Mouse (Mus musculus) intestine, postnatal 0 days (tissue): ENCODE data around the gene Atxn7l3. TPM values are rescaled to one million over a fixed set of nuclear protein-coding genes. Genes with fewer than 3 reads are reported as not detected.

ENCODE experiments used
- ATAC-seq: fragments of 200-750 bp; cut with Nextera tagmentation; 2 replicates; pipeline ENCODE4 v1.8.0; 2017; ENCODE audit warnings: mild to moderate bottlenecking, moderate TSS enrichment, moderate library complexity
- H3K27ac ChIP-seq: fragments of 300-500 bp; sonication (generic); 2 replicates; pipeline ENCODE4 v1.5.1; 2014; ENCODE audit warnings: mild to moderate bottlenecking, low read depth, low read length, moderate library complexity
- H3K27me3 ChIP-seq: fragments of 300-500 bp; sonication (generic); replicated peaks from 2 replicates; pipeline ENCODE4 v1.6.1; 2014; ENCODE audit warnings: low read length, mixed read lengths; ENCODE audit not compliant: control insufficient read depth, insufficient read depth
- H3K36me3 ChIP-seq: fragments of 300-500 bp; sonication (generic); 2 replicates; pipeline ENCODE4 v1.6.1; 2014; ENCODE audit warnings: mild to moderate bottlenecking, moderate library complexity; ENCODE audit not compliant: control insufficient read depth, insufficient read depth
- H3K4me1 ChIP-seq: fragments of 300-500 bp; sonication (generic); replicated peaks from 2 replicates; pipeline ENCODE4 v1.6.1; 2014; ENCODE audit warnings: antibody characterized with exemption, low read length, mixed read lengths; ENCODE audit not compliant: control insufficient read depth, insufficient read depth
- H3K4me2 ChIP-seq: fragments of 300-500 bp; sonication (generic); replicated peaks from 2 replicates; pipeline ENCODE4 v1.6.1; 2014; ENCODE audit warnings: low read depth, mild to moderate bottlenecking, moderate library complexity
- H3K4me3 ChIP-seq: fragments of 300-500 bp; sonication (generic); 2 replicates; pipeline ENCODE4 v1.5.1; 2014; ENCODE audit warnings: low read depth, low read length
- H3K9ac ChIP-seq: fragments of 300-500 bp; sonication (generic); 2 replicates; pipeline ENCODE4 v1.6.1; 2014; ENCODE audit warnings: mild to moderate bottlenecking, low read depth, low read length
- H3K9me3 ChIP-seq: fragments of 300-500 bp; sonication (generic); 2 replicates; pipeline ENCODE4 v1.6.1; 2016; ENCODE audit warnings: mixed run types; ENCODE audit not compliant: control insufficient read depth
- CTCF ChIP-seq: sonication (generic); IDR thresholded peaks from 2 replicates; pipeline ENCODE4 v1.5.1; 2016; ENCODE audit warnings: low read depth, mild to moderate bottlenecking, control low read depth, antibody characterized with exemption, moderate library complexity
- WGBS: fragments of 180-500 bp; shearing (Covaris S2); extraction: QIAGEN DNeasy Blood & Tissue Kit; methylation state at CpG from one replicate; pipeline ENCODE4 v1.1.7; 2014; 5-methylcytosine and 5-hydroxymethylcytosine counted together
- polyA plus RNA-seq: library from polyadenylated mRNA; unstranded; fragments of >200 nt; fragmentation: Nextera tagmentation; extraction: Ambion mirVana; gene quantifications from 2 replicates; pipeline ENCODE4 v1.2.1, GENCODE M21; 2015

Gene Atxn7l3
- polyA plus RNA-seq, 1 experiment from 2014 or later, result 8.6 TPM

GRCm38 (mm10) chr11:102293971-102294370, 2.5 kb downstream of the Atxn7l3 start:
- Histone ChIP-seq H3K27ac (no peak overlapping the region), H3K9ac (no peak overlapping the region), H3K4me1 (no peaks in the 10 kb centered on the region), H3K9me3 (no peaks in the 10 kb centered on the region), H3K27me3 (no peaks in the 10 kb centered on the region), H3K36me3 (peaks cover 48% of the 10 kb centered on the region), H3K4me2 (no peak overlapping the region), H3K4me3 (no peak overlapping the region)
- no peak for ATAC-seq
- TF ChIP-seq CTCF, result no peak
- WGBS, result 94% methylated on average over 13 of the region's 13 CpGs

- Histone ChIP-seq H3K4me3 (no peak overlapping the region), H3K36me3 (peaks cover 62% of the 10 kb centered on the region), H3K9me3 (no peaks in the 10 kb centered on the region), H3K4me2 (no peak overlapping the region), H3K9ac (no peak overlapping the region), H3K27me3 (no peaks in the 10 kb centered on the region), H3K27ac (no peak overlapping the region), H3K4me1 (no peaks in the 10 kb centered on the region)
- 82% methylated on average over 11 of the region's 11 CpGs for WGBS
- ATAC-seq, result no peak
- TF ChIP-seq CTCF, result no peak
These were observed 5.3 kb downstream of the Atxn7l3 start for GRCm38 (mm10) chr11:102291051-102291535.

GRCm38 (mm10) chr11:102290141-102290540, 6.3 kb downstream of the Atxn7l3 start:
- Histone ChIP-seq H3K9ac (no peak overlapping the region), H3K9me3 (no peaks in the 10 kb centered on the region), H3K27ac (no peak overlapping the region), H3K4me1 (peaks cover 5% of the 10 kb centered on the region; the same call in 1 of the 2 replicates), H3K27me3 (no peaks in the 10 kb centered on the region), H3K4me2 (no peak overlapping the region), H3K36me3 (peaks cover 62% of the 10 kb centered on the region), H3K4me3 (no peak overlapping the region)
- WGBS, result 80% methylated on average over 4 of the region's 4 CpGs
- ATAC-seq, result no peak
- no peak for TF ChIP-seq CTCF

- no peak for TF ChIP-seq CTCF
- Histone ChIP-seq H3K27me3 (no peaks in the 10 kb centered on the region), H3K9me3 (no peaks in the 10 kb centered on the region), H3K4me1 (peaks cover 5% of the 10 kb centered on the region; the same call in 1 of the 2 replicates), H3K9ac (no peak overlapping the region), H3K4me2 (no peak overlapping the region), H3K4me3 (no peak overlapping the region), H3K27ac (no peak overlapping the region), H3K36me3 (peaks cover 62% of the 10 kb centered on the region)
- ATAC-seq, result no peak
- WGBS, result 62% methylated on average over 6 of the region's 6 CpGs
These were observed 6.8 kb downstream of the Atxn7l3 start for GRCm38 (mm10) chr11:102289511-102290100.

GRCm38 (mm10) chr11:102288913-102289312, 7.5 kb downstream of the Atxn7l3 start:
- H3K4me3 ChIP-seq, result no peak overlapping the region
- peaks cover 56% of the 10 kb centered on the region for H3K36me3 ChIP-seq
- no peaks in the 10 kb centered on the region for H3K9me3 ChIP-seq
- H3K27me3 ChIP-seq, result no peaks in the 10 kb centered on the region
- H3K9ac ChIP-seq, result no peak overlapping the region
- H3K4me2 ChIP-seq, result no peak overlapping the region
- peaks cover 5% of the 10 kb centered on the region; the same call in 1 of the 2 replicates for H3K4me1 ChIP-seq
- no peak overlapping the region for H3K27ac ChIP-seq
- ATAC-seq, result no peak
- no peak for TF ChIP-seq CTCF
- 71% methylated on average over 2 of the region's 2 CpGs for WGBS

GRCm38 (mm10) chr11:102288027-102288804, 8.2 kb downstream of the Atxn7l3 start:
- H3K4me3 ChIP-seq, result no peak overlapping the region
- no peak for ATAC-seq
- no peaks in the 10 kb centered on the region for H3K9me3 ChIP-seq
- no peak overlapping the region for H3K27ac ChIP-seq
- peaks cover 50% of the 10 kb centered on the region for H3K36me3 ChIP-seq
- no peak overlapping the region for H3K4me2 ChIP-seq
- no peaks in the 10 kb centered on the region for H3K27me3 ChIP-seq
- H3K4me1 ChIP-seq, result peaks cover 5% of the 10 kb centered on the region; the same call in 1 of the 2 replicates
- 81% methylated on average over 8 of the region's 8 CpGs for WGBS
- peak; percentile 15; the same call in 1 of the 2 replicates for TF ChIP-seq CTCF
- no peak overlapping the region for H3K9ac ChIP-seq
